Mouse (Mus musculus) lung, embryonic 16.5 days (tissue): ENCODE results near the gene Srxn1. TPM values are rescaled to one million over a fixed set of nuclear protein-coding genes. Genes with fewer than 3 reads are reported as not detected.
A peak's percentile ranks its signal among the peaks of the same experiment; 100 is the strongest.

Experiments
- ATAC-seq: fragments of 200-750 bp; cut with Nextera tagmentation; 2 replicates; pipeline ENCODE4 v1.8.0; 2017; ENCODE audit warnings: low read depth, mild to moderate bottlenecking, moderate library complexity
- H3K27ac ChIP-seq: fragments of 300-500 bp; sonication (generic); 2 replicates; pipeline ENCODE4 v1.5.1; 2014; ENCODE audit warnings: mild to moderate bottlenecking, control low read depth, low read length
- H3K27me3 ChIP-seq: fragments of 300-500 bp; sonication (generic); 2 replicates; pipeline ENCODE4 v1.6.1; 2014; ENCODE audit warnings: low read depth, low read length, mixed read lengths; ENCODE audit not compliant: control insufficient read depth, insufficient read depth
- H3K36me3 ChIP-seq: fragments of 300-500 bp; sonication (generic); 2 replicates; pipeline ENCODE4 v1.6.1; 2014; ENCODE audit warnings: low read length; ENCODE audit not compliant: control insufficient read depth, insufficient read depth
- H3K4me1 ChIP-seq: fragments of 300-500 bp; sonication (generic); replicated peaks from 2 replicates; pipeline ENCODE4 v1.6.1; 2014; ENCODE audit warnings: low read length, mixed read lengths; ENCODE audit not compliant: control insufficient read depth, insufficient read depth
- H3K4me2 ChIP-seq: fragments of 300-500 bp; sonication (generic); 2 replicates; pipeline ENCODE4 v1.6.1; 2014; ENCODE audit warnings: low read depth, low read length, control low read depth
- H3K4me3 ChIP-seq: fragments of 300-500 bp; sonication (generic); 2 replicates; pipeline ENCODE4 v1.5.1; 2014; ENCODE audit warnings: mild to moderate bottlenecking, low read length, control low read depth
- H3K9ac ChIP-seq: fragments of 300-500 bp; sonication (generic); 2 replicates; pipeline ENCODE4 v1.6.1; 2014; ENCODE audit warnings: low read length, control low read depth
- H3K9me3 ChIP-seq: fragments of 300-500 bp; sonication (generic); 2 replicates; pipeline ENCODE4 v1.6.1; 2016; ENCODE audit warnings: low read length; ENCODE audit not compliant: control insufficient read depth
- WGBS: fragments of 180-500 bp; shearing (Covaris S2); extraction: QIAGEN DNeasy Blood & Tissue Kit; methylation state at CpG from one replicate; pipeline ENCODE4 v1.1.7; 2014; 5-methylcytosine and 5-hydroxymethylcytosine counted together
- polyA plus RNA-seq: library from polyadenylated mRNA; unstranded; fragments of >200 nt; fragmentation: Nextera tagmentation; extraction: Ambion mirVana; gene quantifications from 2 replicates; pipeline ENCODE4 v1.2.1, GENCODE M21; 2015

Srxn1 gene
- polyA plus RNA-seq, 1 experiment from 2014 or later = 5.7 TPM

GRCm38 (mm10) chr2:152155414-152156208 is 50.3 kb downstream of the Srxn1 start:
- Histone ChIP-seq H3K4me3 (no peak overlapping the region), H3K9me3 (no peaks in the 10 kb centered on the region), H3K27ac (peak overlapping the region; percentile 31), H3K4me2 (no peak overlapping the region), H3K9ac (no peak overlapping the region), H3K27me3 (no peaks in the 10 kb centered on the region), H3K4me1 (0 out of 2 replicates have a peak, but pooled peaks cover 5% of the 10 kb centered on the region), H3K36me3 (no peaks in the 10 kb centered on the region)
- WGBS = 28% methylated on average over 7 of the region's 7 CpGs
- peak; percentile 70 for ATAC-seq

DNA sequence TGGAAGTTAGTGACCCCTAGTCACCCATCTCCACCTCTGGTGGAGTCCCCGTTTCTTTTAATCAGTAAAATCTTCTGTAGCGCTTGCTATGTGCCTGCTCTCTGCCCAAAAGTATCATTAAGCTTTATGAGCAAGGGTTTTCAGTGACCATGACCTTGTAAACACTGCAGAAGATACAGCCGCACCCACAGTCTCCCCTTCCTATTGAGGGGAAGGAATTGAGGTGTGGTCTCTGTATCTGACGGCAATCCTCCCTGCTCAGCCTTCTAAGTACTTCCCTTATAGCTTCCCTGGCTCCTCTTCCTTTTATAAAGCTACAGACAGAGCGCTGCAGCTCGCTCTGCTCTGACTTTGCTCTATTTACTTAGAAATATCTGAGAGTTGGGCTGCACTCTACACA is 51.2 kb downstream of the Srxn1 start:
- no peak overlapping the region for H3K9ac ChIP-seq
- H3K27me3 ChIP-seq = no peaks in the 10 kb centered on the region
- WGBS = 62% methylated on average over 6 of the region's 6 CpGs
- H3K4me2 ChIP-seq = no peak overlapping the region
- no peak overlapping the region for H3K27ac ChIP-seq
- H3K36me3 ChIP-seq = no peaks in the 10 kb centered on the region
- 0 out of 2 replicates have a peak, but pooled peaks cover 5% of the 10 kb centered on the region for H3K4me1 ChIP-seq
- ATAC-seq = no peak
- no peaks in the 10 kb centered on the region for H3K9me3 ChIP-seq
- no peak overlapping the region for H3K4me3 ChIP-seq

DNA sequence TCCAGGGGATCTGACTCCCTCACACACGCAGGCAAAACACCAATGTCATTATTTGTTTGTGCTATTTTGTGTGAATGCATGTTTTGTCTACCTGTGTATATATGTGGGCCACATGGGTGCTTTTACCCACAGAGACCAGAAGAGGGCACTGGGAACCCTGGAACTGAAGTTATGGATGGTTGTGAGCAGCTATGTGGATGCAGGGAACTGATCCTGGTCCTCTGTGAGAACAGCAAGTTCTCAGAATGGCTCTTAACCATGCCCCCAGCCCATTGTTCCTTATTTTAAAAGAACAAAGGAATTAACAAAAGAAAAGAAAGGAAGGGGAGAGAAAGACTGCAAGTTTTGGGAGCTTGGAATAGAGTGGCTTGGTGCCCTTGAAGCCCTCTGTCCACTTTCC is 54.2 kb downstream of the Srxn1 start:
- H3K4me1 ChIP-seq = 0 out of 2 replicates have a peak, but pooled peaks cover 5% of the 10 kb centered on the region
- no peak overlapping the region for H3K27ac ChIP-seq
- no peaks in the 10 kb centered on the region for H3K27me3 ChIP-seq
- H3K9me3 ChIP-seq = no peaks in the 10 kb centered on the region
- ATAC-seq = no peak
- no peak overlapping the region for H3K4me2 ChIP-seq
- H3K36me3 ChIP-seq = no peaks in the 10 kb centered on the region
- 82% methylated on average over 1 of the region's 1 CpGs for WGBS
- H3K9ac ChIP-seq = no peak overlapping the region
- no peak overlapping the region for H3K4me3 ChIP-seq

Other genes with a start within 250 kb of the Srxn1 start
- gene Angpt4, start 194.3 kb upstream of the Srxn1 start, polyA plus RNA-seq = 0.57 and 0.78 TPM in 2 replicates
- 33.6 and 34.0 TPM in 2 replicates for gene Fam110a, start 125.3 kb upstream of the Srxn1 start, polyA plus RNA-seq
- 4.7 and 5.9 TPM in 2 replicates for gene Slc52a3, start 109.0 kb upstream of the Srxn1 start, polyA plus RNA-seq
- gene Scrt2, start 24.0 kb upstream of the Srxn1 start, polyA plus RNA-seq = 0.06 TPM in 1 of 2 replicates, not detected in the other
- 4.7 and 6.1 TPM in 2 replicates for gene Tcf15, start 38.0 kb downstream of the Srxn1 start, polyA plus RNA-seq
- gene Csnk2a1, start 121.3 kb downstream of the Srxn1 start, polyA plus RNA-seq = 79.4 and 84.4 TPM in 2 replicates
- 39.2 and 39.3 TPM in 2 replicates for gene Tbc1d20, start 188.3 kb downstream of the Srxn1 start, polyA plus RNA-seq
- 88.1 and 92.0 TPM in 2 replicates for gene Rbck1, start 227.1 kb downstream of the Srxn1 start, polyA plus RNA-seq
- gene Trib3, start 238.5 kb downstream of the Srxn1 start, polyA plus RNA-seq = 5.0 and 5.2 TPM in 2 replicates